Mouse (Mus musculus): ENCODE results near the gene Marc1. TPM values are rescaled to one million over a fixed set of nuclear protein-coding genes. Genes with fewer than 3 reads are reported as not detected.

Marc1 gene
- polyA plus RNA-seq (2015; fragmentation: Nextera tagmentation; extraction: Ambion mirVana) = 42.6 and 42.9 TPM in 2 replicates

- Histone ChIP-seq H3K27me3 (ENCODE audit: control insufficient read depth, insufficient read depth, low read depth, low read length) (peaks cover 6% of the 10 kb centered on the region; the same call in 1 of the 2 replicates), H3K27ac (ENCODE audit: low read length) (peak within 1 kb of the TSS; percentile 68), H3K4me1 (ENCODE audit: control insufficient read depth, low read depth, low read length) (peaks cover 11% of the 10 kb centered on the region), H3K4me3 (ENCODE audit: low read depth, low read length) (peak within 1 kb of the TSS; percentile 56), H3K9ac (ENCODE audit: low read depth, low read length) (peak within 1 kb of the TSS; percentile 41), H3K36me3 (ENCODE audit: control insufficient read depth, insufficient read depth) (peaks cover 5% of the 10 kb centered on the region), H3K4me2 (ENCODE audit: low read depth, low read length) (peak within 1 kb of the TSS; percentile 42), H3K9me3 (replicated peaks; ENCODE audit: control insufficient read depth, low read length) (no peaks in the 10 kb centered on the region)
- peak; percentile 76 for ATAC-seq (ENCODE audit: low read depth)
- WGBS (ENCODE audit: insufficient replicate concordance) = 16% methylated on average over 52 of the region's 52 CpGs
Observed at GRCm38 (mm10) chr1:184810780-184811575, at the start of gene Marc1. Gene Marc1 (minus strand): TSS chr1:184811313.

GRCm38 (mm10) chr1:184860276-184860675 lies 49.2 kb upstream of the Marc1 start:
- ATAC-seq (ENCODE audit: low read depth) = no peak
- Histone ChIP-seq H3K27ac (ENCODE audit: low read length) (no peak overlapping the region), H3K4me2 (ENCODE audit: low read depth, low read length) (no peak overlapping the region), H3K9ac (ENCODE audit: low read depth, low read length) (no peak overlapping the region), H3K9me3 (replicated peaks; ENCODE audit: control insufficient read depth, low read length) (no peaks in the 10 kb centered on the region), H3K27me3 (ENCODE audit: control insufficient read depth, insufficient read depth, low read depth, low read length) (no peaks in the 10 kb centered on the region), H3K4me3 (ENCODE audit: low read depth, low read length) (no peak overlapping the region), H3K4me1 (ENCODE audit: control insufficient read depth, low read depth, low read length) (peaks cover 3% of the 10 kb centered on the region; the same call in 1 of the 2 replicates), H3K36me3 (ENCODE audit: control insufficient read depth, insufficient read depth) (no peaks in the 10 kb centered on the region)
- 43% methylated on average over 3 of the region's 3 CpGs for WGBS (ENCODE audit: insufficient replicate concordance)

- WGBS (ENCODE audit: insufficient replicate concordance) = 64% methylated on average over 1 of the region's 1 CpGs
- Histone ChIP-seq H3K36me3 (ENCODE audit: control insufficient read depth, insufficient read depth) (no peaks in the 10 kb centered on the region), H3K27ac (ENCODE audit: low read length) (no peak overlapping the region), H3K4me1 (ENCODE audit: control insufficient read depth, low read depth, low read length) (peaks cover 10% of the 10 kb centered on the region), H3K9me3 (replicated peaks; ENCODE audit: control insufficient read depth, low read length) (no peaks in the 10 kb centered on the region), H3K4me2 (ENCODE audit: low read depth, low read length) (no peak overlapping the region), H3K4me3 (ENCODE audit: low read depth, low read length) (no peak overlapping the region), H3K9ac (ENCODE audit: low read depth, low read length) (no peak overlapping the region), H3K27me3 (ENCODE audit: control insufficient read depth, insufficient read depth, low read depth, low read length) (no peaks in the 10 kb centered on the region)
- ATAC-seq (ENCODE audit: low read depth) = peak; percentile 42; the same call in 1 of the 2 replicates
Observed at GRCm38 (mm10) chr1:184858253-184858652, 47.1 kb upstream of the Marc1 start.

- Histone ChIP-seq H3K4me1 (ENCODE audit: control insufficient read depth, low read depth, low read length) (peaks cover 14% of the 10 kb centered on the region), H3K9ac (ENCODE audit: low read depth, low read length) (no peak overlapping the region), H3K36me3 (ENCODE audit: control insufficient read depth, insufficient read depth) (no peaks in the 10 kb centered on the region), H3K27ac (ENCODE audit: low read length) (no peak overlapping the region), H3K9me3 (replicated peaks; ENCODE audit: control insufficient read depth, low read length) (no peaks in the 10 kb centered on the region), H3K4me2 (ENCODE audit: low read depth, low read length) (no peak overlapping the region), H3K27me3 (ENCODE audit: control insufficient read depth, insufficient read depth, low read depth, low read length) (no peaks in the 10 kb centered on the region), H3K4me3 (ENCODE audit: low read depth, low read length) (no peak overlapping the region)
- WGBS (ENCODE audit: insufficient replicate concordance) = 62% methylated on average over 9 of the region's 9 CpGs
- ATAC-seq (ENCODE audit: low read depth) = no peak
Observed at GRCm38 (mm10) chr1:184857216-184857615, 46.1 kb upstream of the Marc1 start.

- no peak overlapping the region for H3K4me3 ChIP-seq (ENCODE audit: low read depth, low read length)
- peak overlapping the region; percentile 84 for H3K27ac ChIP-seq (ENCODE audit: low read length)
- H3K9ac ChIP-seq (ENCODE audit: low read depth, low read length) = no peak overlapping the region; the same call in 1 of the 2 replicates
- 17% methylated on average over 3 of the region's 3 CpGs for WGBS (ENCODE audit: insufficient replicate concordance)
- peak overlapping the region; percentile 47; the same call in 1 of the 2 replicates for H3K4me2 ChIP-seq (ENCODE audit: low read depth, low read length)
- H3K27me3 ChIP-seq (ENCODE audit: control insufficient read depth, insufficient read depth, low read depth, low read length) = no peaks in the 10 kb centered on the region
- ATAC-seq (ENCODE audit: low read depth) = no peak
- H3K36me3 ChIP-seq (ENCODE audit: control insufficient read depth, insufficient read depth) = no peaks in the 10 kb centered on the region
- H3K9me3 ChIP-seq (replicated peaks; ENCODE audit: control insufficient read depth, low read length) = no peaks in the 10 kb centered on the region
- peaks cover 24% of the 10 kb centered on the region for H3K4me1 ChIP-seq (ENCODE audit: control insufficient read depth, low read depth, low read length)
Observed at GRCm38 (mm10) chr1:184853922-184854321, 42.8 kb upstream of the Marc1 start.

GRCm38 (mm10) chr1:184853339-184853738 lies 42.2 kb upstream of the Marc1 start:
- WGBS (ENCODE audit: insufficient replicate concordance) = under 1% methylated on average over 5 of the region's 5 CpGs
- Histone ChIP-seq H3K27ac (ENCODE audit: low read length) (peak overlapping the region; percentile 84), H3K4me2 (ENCODE audit: low read depth, low read length) (peak overlapping the region; percentile 47), H3K9me3 (replicated peaks; ENCODE audit: control insufficient read depth, low read length) (no peaks in the 10 kb centered on the region), H3K4me1 (ENCODE audit: control insufficient read depth, low read depth, low read length) (peaks cover 24% of the 10 kb centered on the region), H3K4me3 (ENCODE audit: low read depth, low read length) (peak overlapping the region; percentile 17; the same call in 1 of the 2 replicates), H3K27me3 (ENCODE audit: control insufficient read depth, insufficient read depth, low read depth, low read length) (no peaks in the 10 kb centered on the region), H3K9ac (ENCODE audit: low read depth, low read length) (peak overlapping the region; percentile 41), H3K36me3 (ENCODE audit: control insufficient read depth, insufficient read depth) (no peaks in the 10 kb centered on the region)
- ATAC-seq (ENCODE audit: low read depth) = peak; percentile 22; the same call in 1 of the 2 replicates

GRCm38 (mm10) chr1:184851741-184852618 lies 40.9 kb upstream of the Marc1 start:
- Histone ChIP-seq H3K36me3 (ENCODE audit: control insufficient read depth, insufficient read depth) (no peaks in the 10 kb centered on the region), H3K27me3 (ENCODE audit: control insufficient read depth, insufficient read depth, low read depth, low read length) (no peaks in the 10 kb centered on the region), H3K4me2 (ENCODE audit: low read depth, low read length) (peak overlapping the region; percentile 51), H3K4me3 (ENCODE audit: low read depth, low read length) (peak overlapping the region; percentile 27), H3K9ac (ENCODE audit: low read depth, low read length) (peak overlapping the region; percentile 39), H3K4me1 (ENCODE audit: control insufficient read depth, low read depth, low read length) (peaks cover 26% of the 10 kb centered on the region), H3K27ac (ENCODE audit: low read length) (peak overlapping the region; percentile 84), H3K9me3 (replicated peaks; ENCODE audit: control insufficient read depth, low read length) (no peaks in the 10 kb centered on the region)
- peak; percentile 88 for ATAC-seq (ENCODE audit: low read depth)
- WGBS (ENCODE audit: insufficient replicate concordance) = 8% methylated on average over 31 of the region's 31 CpGs

- peak; percentile 18; the same call in 1 of the 2 replicates for ATAC-seq (ENCODE audit: low read depth)
Observed at GRCm38 (mm10) chr1:184851166-184851565, 40.1 kb upstream of the Marc1 start.

More at GRCm38 (mm10) chr1:184851166-184851565, 40.1 kb upstream of the Marc1 start:
- Histone ChIP-seq H3K4me3 (ENCODE audit: low read depth, low read length) (no peak overlapping the region), H3K4me1 (ENCODE audit: control insufficient read depth, low read depth, low read length) (peaks cover 34% of the 10 kb centered on the region), H3K27me3 (ENCODE audit: control insufficient read depth, insufficient read depth, low read depth, low read length) (no peaks in the 10 kb centered on the region), H3K9ac (ENCODE audit: low read depth, low read length) (no peak overlapping the region), H3K27ac (ENCODE audit: low read length) (peak overlapping the region; percentile 66), H3K4me2 (ENCODE audit: low read depth, low read length) (peak overlapping the region; percentile 51; the same call in 1 of the 2 replicates), H3K36me3 (ENCODE audit: control insufficient read depth, insufficient read depth) (no peaks in the 10 kb centered on the region), H3K9me3 (replicated peaks; ENCODE audit: control insufficient read depth, low read length) (no peaks in the 10 kb centered on the region)
- 41% methylated on average over 7 of the region's 7 CpGs for WGBS (ENCODE audit: insufficient replicate concordance)

All from liver, embryonic 16.5 days (tissue).